Mouse (Mus musculus) ES-E14 (cell line): Measurements from ENCODE around the gene Tlr9. TPM values are rescaled to one million over a fixed set of nuclear protein-coding genes. Genes with fewer than 3 reads are reported as not detected.

Experiments
- DNase-seq: peaks from one replicate; pipeline ENCODE4 v3.0.0-alpha.2; 2013; ENCODE audit warnings: low read depth, low spot score
- H3K27ac ChIP-seq: 2 replicates; pipeline ENCODE4 v1.5.1; 2012; ENCODE audit warnings: low read depth, mild to moderate bottlenecking, low read length, moderate library complexity, mixed read lengths; ENCODE audit not compliant: poor library complexity, insufficient read depth, severe bottlenecking
- H3K36me3 ChIP-seq: 2 replicates; pipeline ENCODE4 v1.6.1; 2012; ENCODE audit warnings: mild to moderate bottlenecking, low read length, moderate library complexity, mixed read lengths; ENCODE audit not compliant: control insufficient read depth, poor library complexity, insufficient read depth, severe bottlenecking
- H3K4me1 ChIP-seq, 2 experiments: fragments of 150-350 bp in 1 of 2; sonication (generic) in 1 of 2; 2 replicates each; pipeline ENCODE4 v1.6.1; 2012; ENCODE audit warnings: low read length in 2 of 2, mild to moderate bottlenecking in 1 of 2, mixed read lengths in 1 of 2; ENCODE audit not compliant: control insufficient read depth in 2 of 2, insufficient read depth in 2 of 2, poor library complexity in 1 of 2
- H3K4me3 ChIP-seq, 2 experiments: fragments of 150-350 bp in 1 of 2; sonication (generic) in 1 of 2; 2 replicates each; pipeline ENCODE4 v1.5.1; 2012; ENCODE audit warnings: low read length in 2 of 2, low read depth in 1 of 2, mild to moderate bottlenecking in 1 of 2, mixed read lengths in 1 of 2; ENCODE audit not compliant: insufficient read depth in 1 of 2, poor library complexity in 1 of 2, severe bottlenecking in 1 of 2
- H3K9ac ChIP-seq: 2 replicates; pipeline ENCODE4 v1.6.1; 2012; ENCODE audit warnings: low read depth, mild to moderate bottlenecking, low read length, mixed read lengths; ENCODE audit not compliant: poor library complexity, insufficient read depth, severe bottlenecking
- H3K9me3 ChIP-seq: fragments of 150-350 bp; sonication (generic); 2 replicates; pipeline ENCODE4 v1.6.1; 2012; ENCODE audit warnings: low read depth, mild to moderate bottlenecking, low read length; ENCODE audit not compliant: control insufficient read depth, insufficient read depth
- CHD2 ChIP-seq: IDR thresholded peaks from 2 replicates; pipeline ENCODE4 v1.6.1; 2014; ENCODE audit warnings: mild to moderate bottlenecking, low read depth, low read length, inconsistent platforms
- HCFC1 ChIP-seq: IDR thresholded peaks from 2 replicates; pipeline ENCODE4 v1.6.1; 2012; ENCODE audit warnings: low read length, inconsistent platforms, borderline replicate concordance; ENCODE audit not compliant: insufficient read depth
- MAFK ChIP-seq: IDR thresholded peaks from 2 replicates; pipeline ENCODE4 v1.6.1; 2014; ENCODE audit warnings: mild to moderate bottlenecking, low read depth, low read length, inconsistent platforms; ENCODE audit not compliant: insufficient read depth
- ZC3H11A ChIP-seq: IDR thresholded peaks from 2 replicates; pipeline ENCODE4 v1.6.1; 2012; ENCODE audit warnings: low read depth, mild to moderate bottlenecking, inconsistent platforms, low read length, borderline replicate concordance
- ZNF384 ChIP-seq: IDR thresholded peaks from 2 replicates; pipeline ENCODE4 v1.6.1; 2012; ENCODE audit warnings: low read depth, low read length, inconsistent platforms
- in situ Hi-C, 2 experiments: fragments of 600-800 bp; cut with MboI; formaldehyde crosslinking; loops; one replicate each; pipeline ENCODE4 v1.15.1; 2025; ENCODE audit warnings: low sequenced_read_pairs in 2 of 2, inconsistent platforms in 1 of 2; ENCODE audit not compliant: unreplicated experiment in 2 of 2
- total RNA-seq: library from RNA; depleted of rRNA; stranded (reverse); fragments of 300-350 nt; gene quantifications from 2 replicates; pipeline ENCODE4 v1.2.3, GENCODE M21; 2012

Gene Tlr9
- total RNA-seq, 1 experiment = 0.09 TPM

- no peak for DNase-seq
- peaks cover 21% of the 10 kb centered on the region; the same call in 1 of the 2 replicates for H3K36me3 ChIP-seq
- in situ Hi-C loops = no loop called here
These were observed 12.9 kb downstream of the Tlr9 start for GRCm38 (mm10) chr9:106235194-106235830.

DNA sequence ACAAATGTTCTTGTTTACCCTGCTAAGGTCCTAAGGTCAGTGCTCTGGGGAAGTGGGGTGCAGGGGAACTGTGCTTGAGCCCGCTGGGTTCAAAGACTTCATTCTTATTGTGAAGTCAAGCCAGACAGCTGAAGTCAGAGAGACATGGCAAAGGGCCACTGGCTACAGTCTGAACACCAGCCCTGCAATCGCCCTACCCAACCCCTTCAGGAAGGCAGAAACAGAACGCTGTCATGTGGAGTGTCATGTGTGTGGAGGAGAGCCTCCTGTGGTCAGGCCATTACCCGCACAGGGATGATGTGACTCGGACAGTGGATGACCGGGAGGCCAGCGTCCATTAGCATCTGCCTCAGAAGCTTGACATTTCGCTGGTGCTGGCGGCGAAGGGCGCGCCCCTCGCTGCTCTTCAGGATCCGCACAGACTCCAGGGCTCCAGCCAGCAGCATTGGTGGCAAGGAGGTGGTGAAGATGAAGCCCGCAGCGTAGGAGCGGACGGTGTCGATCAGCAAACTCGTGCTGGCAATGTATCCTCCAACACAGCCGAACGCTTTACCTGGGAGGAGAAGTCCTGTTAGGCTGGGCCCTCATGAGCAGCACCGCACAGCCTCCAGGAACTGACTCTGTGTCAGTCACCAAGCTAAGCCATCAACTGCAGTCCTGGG, 13.9 kb downstream of the Tlr9 start:
- H3K9me3 ChIP-seq = no peaks in the 10 kb centered on the region
- H3K4me3 ChIP-seq = no peak overlapping the region
- H3K4me1 ChIP-seq = peaks cover 0 to 2% of the 10 kb centered on the region in 2 experiments; a peak in 1 of 4 replicates
- TF ChIP-seq CHD2 (no peak), MAFK (no peak), ZNF384 (no peak), ZC3H11A (no peak), HCFC1 (no peak)
- H3K9ac ChIP-seq = no peak overlapping the region
- no peak for DNase-seq
- in situ Hi-C loops = no loop called here
- no peak overlapping the region for H3K27ac ChIP-seq
- peaks cover 26% of the 10 kb centered on the region; the same call in 1 of the 2 replicates for H3K36me3 ChIP-seq

More at GRCm38 (mm10) chr9:106235194-106235830, 12.9 kb downstream of the Tlr9 start:
- H3K27ac ChIP-seq = no peak overlapping the region
- TF ChIP-seq HCFC1 = no peak
- no peak for TF ChIP-seq ZNF384
- TF ChIP-seq MAFK = no peak
- no peak for TF ChIP-seq CHD2
- TF ChIP-seq ZC3H11A = no peak
- H3K4me1 ChIP-seq = peaks cover 0 to 6% of the 10 kb centered on the region in 2 experiments; a peak in 2 of 4 replicates
- no peak overlapping the region for H3K4me3 ChIP-seq
- H3K9ac ChIP-seq = no peak overlapping the region
- H3K9me3 ChIP-seq = no peaks in the 10 kb centered on the region

GRCm38 (mm10) chr9:106236818-106237211, 14.4 kb downstream of the Tlr9 start:
- peaks cover 29% of the 10 kb centered on the region; the same call in 1 of the 2 replicates for H3K36me3 ChIP-seq
- in situ Hi-C loops = no loop called here
- no peak overlapping the region for H3K4me3 ChIP-seq
- no peak for DNase-seq
- TF ChIP-seq MAFK (no peak), ZNF384 (no peak), HCFC1 (no peak), CHD2 (no peak), ZC3H11A (no peak)
- H3K4me1 ChIP-seq = no peaks in the 10 kb centered on the region; a peak in 1 of 4 replicates
- H3K9ac ChIP-seq = no peak overlapping the region
- H3K9me3 ChIP-seq = no peaks in the 10 kb centered on the region
- H3K27ac ChIP-seq = no peak overlapping the region

DNA sequence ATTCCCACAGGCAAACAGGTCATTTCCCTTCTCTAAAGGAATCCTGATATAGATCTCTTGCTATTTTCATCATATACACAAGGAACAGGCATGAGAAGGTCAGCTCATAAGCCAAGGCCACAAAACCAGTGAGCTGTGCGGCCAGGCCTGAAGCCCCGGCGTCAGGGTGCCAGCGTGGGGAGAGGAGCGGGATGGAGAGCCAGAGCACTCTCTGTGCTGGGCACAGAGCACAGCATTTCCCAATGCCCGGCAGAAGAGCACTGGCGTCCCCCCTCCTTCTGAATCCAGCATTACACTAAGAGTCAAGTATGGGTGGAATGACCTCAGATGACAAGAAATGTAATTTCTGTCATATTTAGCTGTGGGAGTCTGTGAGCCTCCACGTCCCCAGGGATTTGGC, 15.0 kb downstream of the Tlr9 start:
- no peak overlapping the region for H3K4me3 ChIP-seq
- H3K9ac ChIP-seq = no peak overlapping the region
- H3K9me3 ChIP-seq = no peaks in the 10 kb centered on the region
- H3K36me3 ChIP-seq = peaks cover 29% of the 10 kb centered on the region; the same call in 1 of the 2 replicates
- in situ Hi-C loops = no loop called here
- H3K27ac ChIP-seq = no peak overlapping the region
- TF ChIP-seq HCFC1 (no peak), ZC3H11A (no peak), CHD2 (no peak), ZNF384 (no peak), MAFK (no peak)
- no peaks in the 10 kb centered on the region; a peak in 1 of 4 replicates for H3K4me1 ChIP-seq
- no peak for DNase-seq

DNA sequence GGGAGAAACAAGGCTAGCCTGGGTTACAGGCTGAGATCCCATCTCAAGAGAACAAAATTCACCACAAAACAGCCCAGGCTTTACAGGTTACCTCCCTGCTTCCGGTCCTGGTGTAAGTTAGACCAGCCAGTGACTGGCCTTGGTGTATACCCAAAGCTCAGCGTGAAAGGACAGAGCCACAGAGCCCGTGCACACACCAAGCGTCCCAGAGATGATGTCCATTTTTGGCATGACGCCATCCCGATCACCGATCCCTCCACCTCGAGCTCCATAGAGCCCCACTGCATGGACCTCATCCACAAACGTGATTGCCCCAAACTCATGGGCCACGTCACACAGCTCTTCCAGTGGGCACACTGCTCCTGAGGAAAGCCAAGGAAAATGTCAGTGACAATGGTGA, 15.5 kb downstream of the Tlr9 start:
- H3K36me3 ChIP-seq = peaks cover 29% of the 10 kb centered on the region; the same call in 1 of the 2 replicates
- H3K9ac ChIP-seq = no peak overlapping the region
- no peaks in the 10 kb centered on the region for H3K9me3 ChIP-seq
- TF ChIP-seq MAFK (no peak), ZC3H11A (no peak), ZNF384 (no peak), HCFC1 (no peak), CHD2 (no peak)
- in situ Hi-C loops = no loop called here
- no peak for DNase-seq
- no peak overlapping the region for H3K4me3 ChIP-seq
- no peak overlapping the region for H3K27ac ChIP-seq
- H3K4me1 ChIP-seq = no peaks in the 10 kb centered on the region; a peak in 2 of 4 replicates
